Mouse (Mus musculus) limb, embryonic 14.5 days (tissue): ENCODE measurements at regions not wholly inside any gene's neighbourhood (a gene's known extent, or its start where the extent isn't known, plus 50 kb on each side); places are given as distances from the start of the nearest gene placed in this dataset.
"Not testable (repeated sequence)": the region's sequence is repeated elsewhere in the genome, so short reads cannot be mapped to it uniquely, and the experiment has no call there.

Source experiments
- ATAC-seq: fragments of 200-750 bp; cut with Nextera tagmentation; 2 replicates; pipeline ENCODE4 v1.8.0; 2017; ENCODE audit warnings: low read depth, moderate number of reproducible peaks, moderate TSS enrichment; ENCODE audit not compliant: low FRiP score
- DNase-seq: peaks from one replicate; pipeline ENCODE4 v3.0.0-alpha.2; 2015; ENCODE audit warnings: low spot score
- H3K27ac ChIP-seq: fragments of 300-500 bp; sonication (generic); replicated peaks from 2 replicates; pipeline ENCODE4 v1.5.1; 2014; ENCODE audit warnings: low read depth, mild to moderate bottlenecking, low read length, moderate library complexity, mixed read lengths
- H3K27me3 ChIP-seq: fragments of 300-500 bp; sonication (generic); 2 replicates; pipeline ENCODE4 v1.6.1; 2014; ENCODE audit warnings: low read length, mixed read lengths; ENCODE audit not compliant: control insufficient read depth, insufficient read depth
- H3K36me3 ChIP-seq: fragments of 300-500 bp; sonication (generic); 2 replicates; pipeline ENCODE4 v1.6.1; 2014; ENCODE audit warnings: mild to moderate bottlenecking, low read length, moderate library complexity, mixed read lengths; ENCODE audit not compliant: control insufficient read depth, insufficient read depth
- H3K4me1 ChIP-seq: fragments of 300-500 bp; sonication (generic); 2 replicates; pipeline ENCODE4 v1.6.1; 2014; ENCODE audit warnings: antibody characterized with exemption, low read length, mixed read lengths; ENCODE audit not compliant: control insufficient read depth, insufficient read depth
- H3K4me2 ChIP-seq: fragments of 300-500 bp; sonication (generic); replicated peaks from 2 replicates; pipeline ENCODE4 v1.6.1; 2014; ENCODE audit warnings: low read depth, mild to moderate bottlenecking, low read length, moderate library complexity; ENCODE audit not compliant: severe bottlenecking
- H3K4me3 ChIP-seq: fragments of 300-500 bp; sonication (generic); replicated peaks from 2 replicates; pipeline ENCODE4 v1.5.1; 2014; ENCODE audit warnings: low read length
- H3K9ac ChIP-seq: fragments of 300-500 bp; sonication (generic); 2 replicates; pipeline ENCODE4 v1.6.1; 2014; ENCODE audit warnings: mild to moderate bottlenecking, low read depth, low read length, moderate library complexity; ENCODE audit not compliant: severe bottlenecking
- H3K9me3 ChIP-seq: fragments of 300-500 bp; sonication (generic); 2 replicates; pipeline ENCODE4 v1.6.1; 2016; ENCODE audit warnings: low read length; ENCODE audit not compliant: control insufficient read depth
- POLR2A ChIP-seq: fragments of 200-500 bp; IDR thresholded peaks from 2 replicates; pipeline ENCODE4 v1.8.0; 2012; ENCODE audit warnings: inconsistent platforms, mild to moderate bottlenecking, moderate library complexity, borderline replicate concordance; ENCODE audit not compliant: insufficient read depth, insufficient read length; ENCODE audit errors: extremely low read depth
- WGBS: fragments of 180-500 bp; shearing (Covaris S2); extraction: QIAGEN DNeasy Blood & Tissue Kit; methylation state at CpG from one replicate; pipeline ENCODE4 v1.1.7; 2014; 5-methylcytosine and 5-hydroxymethylcytosine counted together

GRCm38 (mm10) chr8:20107154-20107553, 204.0 kb downstream of the Gm31371 start:
- H3K4me2 ChIP-seq, H3K4me1 ChIP-seq, H3K36me3 ChIP-seq, H3K27ac ChIP-seq, H3K9me3 ChIP-seq, H3K27me3 ChIP-seq, DNase-seq, H3K4me3 ChIP-seq, ATAC-seq, H3K9ac ChIP-seq: not testable (repeated sequence)
- 77% methylated on average over 1 of the region's 2 CpGs for WGBS

GRCm38 (mm10) chr8:20116785-20117184, 213.6 kb downstream of the Gm31371 start:
- H3K9ac ChIP-seq, H3K27me3 ChIP-seq, H3K4me1 ChIP-seq, H3K9me3 ChIP-seq, H3K36me3 ChIP-seq, DNase-seq, H3K27ac ChIP-seq, ATAC-seq, H3K4me2 ChIP-seq, H3K4me3 ChIP-seq: not testable (repeated sequence)
- 73% methylated on average over 2 of the region's 2 CpGs for WGBS

- not testable (repeated sequence) for H3K9me3 ChIP-seq, H3K27ac ChIP-seq, H3K36me3 ChIP-seq, H3K4me3 ChIP-seq, H3K27me3 ChIP-seq, DNase-seq, H3K9ac ChIP-seq, H3K4me2 ChIP-seq, H3K4me1 ChIP-seq, ATAC-seq
- 81% methylated on average over 4 of the region's 4 CpGs for WGBS
These were observed 216.4 kb downstream of the Gm31371 start for GRCm38 (mm10) chr8:20119581-20119980.

GRCm38 (mm10) chr8:20120186-20120585, 217.0 kb downstream of the Gm31371 start:
- not testable (repeated sequence) for H3K9ac ChIP-seq, DNase-seq, H3K27ac ChIP-seq, H3K4me2 ChIP-seq, ATAC-seq, H3K36me3 ChIP-seq, H3K9me3 ChIP-seq, H3K27me3 ChIP-seq, H3K4me1 ChIP-seq, H3K4me3 ChIP-seq
- WGBS: 97% methylated on average over 2 of the region's 2 CpGs

- H3K36me3 ChIP-seq, H3K4me2 ChIP-seq, H3K9ac ChIP-seq, H3K4me1 ChIP-seq, H3K27me3 ChIP-seq, H3K9me3 ChIP-seq, ATAC-seq, H3K4me3 ChIP-seq, H3K27ac ChIP-seq: not testable (repeated sequence)
- 94% methylated on average over 8 of the region's 11 CpGs for WGBS
- DNase-seq: peak; percentile 2
These were observed 218.3 kb downstream of the Gm31371 start for GRCm38 (mm10) chr8:20121391-20121909.

GRCm38 (mm10) chr8:20122067-20122925, 219.1 kb downstream of the Gm31371 start:
- H3K27me3 ChIP-seq, H3K9me3 ChIP-seq, H3K36me3 ChIP-seq, H3K4me2 ChIP-seq, H3K4me1 ChIP-seq: not testable (repeated sequence)
- TF ChIP-seq POLR2A: 0 out of 2 replicates have a peak, but pooled peaks have one; percentile 44
- 16% methylated on average over 50 of the region's 72 CpGs for WGBS
- Histone ChIP-seq H3K4me3 (peak overlapping the region; percentile 51), H3K9ac (peak overlapping the region; percentile 86), H3K27ac (peak overlapping the region; percentile 83)
- DNase-seq (peak; percentile 94), ATAC-seq (peak; percentile 99)

GRCm38 (mm10) chr8:20123545-20123944, 220.4 kb downstream of the Gm31371 start:
- H3K27ac ChIP-seq, H3K4me2 ChIP-seq, H3K27me3 ChIP-seq, H3K9me3 ChIP-seq, H3K36me3 ChIP-seq, H3K4me1 ChIP-seq, DNase-seq, ATAC-seq, H3K9ac ChIP-seq, H3K4me3 ChIP-seq: not testable (repeated sequence)
- WGBS: 93% methylated on average over 5 of the region's 5 CpGs

GRCm38 (mm10) chr8:20135626-20136025, 227.4 kb downstream of the Gm15319 start:
- ATAC-seq, H3K27me3 ChIP-seq: not testable (repeated sequence)
- WGBS: no CpG with 5 or more reads among the region's 1 CpGs

More at GRCm38 (mm10) chr8:20135626-20136025, 227.4 kb downstream of the Gm15319 start:
- not testable (repeated sequence) for H3K9me3 ChIP-seq, H3K4me1 ChIP-seq, H3K9ac ChIP-seq, H3K4me3 ChIP-seq, H3K27ac ChIP-seq, H3K36me3 ChIP-seq, H3K4me2 ChIP-seq, DNase-seq
